Mouse (Mus musculus): ENCODE results near the gene Rhbdd2. TPM values are rescaled to one million over a fixed set of nuclear protein-coding genes. Genes with fewer than 3 reads are reported as not detected.

Gene Rhbdd2
- total RNA-seq, 4 experiments from 2014 or later, result 46.0 to 64.8 (median 57.1) TPM

- no peak for DNase-seq
Measured at GRCm38 (mm10) chr5:135646038-135646437, 13.6 kb downstream of the Rhbdd2 start.

DNA sequence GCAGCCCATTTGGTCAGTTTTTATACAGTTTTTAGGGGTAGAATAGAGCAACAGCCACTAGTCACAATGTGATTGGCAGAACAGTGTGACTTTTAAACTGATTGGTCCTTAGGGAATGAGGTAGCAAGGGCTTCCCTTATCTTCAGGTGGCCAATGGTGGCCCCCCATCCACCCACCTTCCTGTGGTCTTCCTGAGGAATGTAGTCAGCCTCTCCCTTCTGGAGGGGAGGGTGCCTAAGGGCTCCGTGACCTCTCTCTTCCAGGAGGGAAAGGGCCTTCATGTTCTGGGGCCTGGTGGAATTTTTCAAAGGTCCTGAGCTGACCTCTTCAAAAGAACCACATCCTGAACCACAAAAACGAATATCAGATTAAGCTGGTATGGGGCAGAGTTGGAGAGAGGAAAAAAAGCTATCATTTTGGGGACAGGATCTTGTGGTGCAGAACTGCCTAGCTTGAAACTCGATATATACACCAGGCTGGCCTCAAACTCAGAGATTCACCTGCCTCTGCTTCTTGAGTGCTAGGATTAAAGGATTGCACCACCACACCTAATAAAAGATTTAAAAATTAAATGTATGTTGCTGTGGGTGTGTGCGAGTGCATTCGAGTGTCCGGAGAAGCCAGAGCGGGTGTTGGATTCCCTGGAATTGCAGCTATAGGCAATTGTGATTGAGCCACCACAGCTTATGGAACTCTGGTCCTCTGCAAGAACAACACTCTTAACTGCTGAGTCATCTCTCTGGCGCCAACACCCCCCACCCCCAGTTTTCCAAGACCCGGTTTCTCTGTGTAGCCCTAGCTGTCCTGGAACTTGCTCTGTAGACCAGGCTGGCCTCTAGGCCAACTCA is 16.3 kb downstream of the Rhbdd2 start:
- no peak for DNase-seq

DNA sequence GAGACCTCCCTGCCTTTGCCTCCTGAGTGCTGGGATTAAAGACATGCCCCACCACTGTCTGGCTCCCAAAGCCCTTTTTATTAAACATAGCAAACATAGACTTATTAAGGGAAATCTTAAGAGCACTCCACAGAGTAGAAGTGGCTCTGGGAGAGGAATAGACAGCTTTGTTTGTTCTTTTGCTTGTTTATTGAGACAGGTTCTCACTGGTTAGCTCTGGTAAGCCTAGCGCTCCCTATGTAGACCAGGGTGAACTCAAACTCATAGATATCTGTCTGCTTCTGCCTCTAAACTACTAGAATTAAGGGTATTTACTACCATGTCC is 16.9 kb downstream of the Rhbdd2 start:
- DNase-seq, result no peak

DNA sequence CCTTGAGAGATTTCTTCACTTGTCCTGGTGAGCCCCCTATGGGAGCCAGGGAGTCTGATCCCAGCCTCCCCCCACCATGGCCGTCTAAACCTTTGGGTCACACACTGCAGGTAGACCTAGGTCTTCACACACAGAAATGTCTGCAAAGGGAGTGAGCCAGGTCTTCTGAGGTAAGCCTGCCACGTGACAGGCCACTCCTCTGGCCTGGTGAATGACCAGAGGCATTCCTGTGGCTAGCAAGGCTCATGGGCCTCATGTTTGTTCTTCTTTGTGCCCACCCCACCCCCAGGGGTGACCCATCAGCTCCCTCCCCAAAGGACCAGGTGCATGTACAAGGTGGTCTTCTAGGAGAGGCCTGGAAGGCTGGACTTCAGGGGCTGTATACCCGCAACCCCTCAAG is 19.1 kb downstream of the Rhbdd2 start:
- no peak for DNase-seq

- no peak for DNase-seq
Measured at GRCm38 (mm10) chr5:135653209-135653608, 20.8 kb downstream of the Rhbdd2 start.

GRCm38 (mm10) chr5:135656046-135656445 is 23.6 kb downstream of the Rhbdd2 start:
- no peak for DNase-seq

DNA sequence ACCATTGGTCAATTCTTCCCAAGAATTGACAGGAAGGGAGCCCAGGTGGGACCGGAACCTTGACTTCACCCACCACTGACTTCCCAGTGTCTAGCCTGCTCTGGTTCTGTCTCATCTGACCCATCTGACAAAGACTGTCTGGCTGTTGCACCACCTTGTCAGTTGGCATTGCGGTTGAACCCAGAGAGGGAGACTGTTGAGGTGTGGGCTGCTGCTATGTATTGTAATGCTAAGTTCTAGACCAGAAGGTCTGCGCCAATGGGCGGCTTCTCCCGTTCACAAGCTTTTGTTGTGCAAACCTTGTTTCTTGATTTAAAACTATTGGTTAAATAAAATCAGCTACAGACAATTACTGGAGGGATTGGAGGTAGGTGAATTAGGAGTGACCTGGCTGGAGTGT is 24.7 kb downstream of the Rhbdd2 start:
- no peak for DNase-seq

GRCm38 (mm10) chr5:135657703-135658373 is 25.4 kb downstream of the Rhbdd2 start:
- no peak for DNase-seq

- no peak for DNase-seq
Measured at GRCm38 (mm10) chr5:135659956-135660355, 27.5 kb downstream of the Rhbdd2 start.

DNA sequence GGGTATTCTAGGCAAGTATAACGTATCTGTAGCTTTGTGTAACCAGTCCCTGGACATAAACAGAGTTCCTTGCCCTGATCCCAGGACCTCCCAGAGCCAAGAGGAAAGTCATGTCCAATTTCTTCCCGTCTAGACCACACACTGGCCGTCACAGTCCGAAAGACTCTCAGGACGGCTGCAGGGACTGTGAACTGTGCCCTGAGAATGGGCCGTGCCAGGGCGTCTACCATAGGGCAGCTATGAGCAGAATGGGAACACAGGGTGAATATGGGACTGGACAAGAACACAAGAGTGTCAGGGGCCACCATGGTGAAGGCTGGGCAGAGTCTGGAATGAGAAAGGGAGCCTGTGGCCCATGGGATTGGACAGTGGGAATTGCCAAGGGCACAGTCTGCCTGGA is 28.1 kb downstream of the Rhbdd2 start:
- no peak for DNase-seq

DNA sequence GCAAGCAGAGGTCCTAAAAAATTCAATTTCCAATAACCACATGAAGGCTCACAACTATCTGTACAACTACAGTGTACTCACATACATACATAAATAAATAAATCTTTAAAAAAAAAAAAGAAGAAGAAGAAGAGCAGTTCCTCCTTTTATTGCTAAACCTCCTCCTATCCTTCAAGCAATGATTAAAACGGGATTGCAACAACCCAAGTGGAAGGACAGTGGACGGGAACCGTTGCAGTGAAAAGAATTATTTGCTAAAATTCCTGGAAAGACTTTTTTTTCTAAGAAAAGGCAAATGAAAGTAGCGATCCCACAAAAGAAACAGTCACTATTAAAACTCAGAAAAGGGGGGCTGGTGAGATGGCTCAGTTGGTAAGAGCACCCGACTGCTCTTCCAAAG is 34.5 kb downstream of the Rhbdd2 start:
- no peak for DNase-seq

DNA sequence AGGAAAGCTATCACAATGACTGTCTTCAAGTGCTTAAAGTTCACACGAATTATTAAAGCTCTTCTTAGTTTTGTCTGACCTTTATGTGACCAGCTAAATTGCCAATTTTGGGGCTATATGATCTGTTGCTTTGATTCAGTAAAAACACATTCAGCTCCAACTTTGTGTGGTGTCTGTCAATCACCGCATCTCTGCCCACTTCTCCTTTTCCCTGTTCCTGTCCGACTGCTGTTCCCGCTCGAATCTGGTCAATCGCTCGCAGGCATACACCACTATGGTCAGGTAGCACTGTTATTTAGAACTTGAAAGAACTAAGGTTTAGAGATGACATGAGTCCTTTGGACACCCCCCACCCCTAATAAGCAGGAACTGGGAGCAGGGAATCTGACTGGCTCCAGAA is 35.7 kb downstream of the Rhbdd2 start:
- no peak for DNase-seq

DNA sequence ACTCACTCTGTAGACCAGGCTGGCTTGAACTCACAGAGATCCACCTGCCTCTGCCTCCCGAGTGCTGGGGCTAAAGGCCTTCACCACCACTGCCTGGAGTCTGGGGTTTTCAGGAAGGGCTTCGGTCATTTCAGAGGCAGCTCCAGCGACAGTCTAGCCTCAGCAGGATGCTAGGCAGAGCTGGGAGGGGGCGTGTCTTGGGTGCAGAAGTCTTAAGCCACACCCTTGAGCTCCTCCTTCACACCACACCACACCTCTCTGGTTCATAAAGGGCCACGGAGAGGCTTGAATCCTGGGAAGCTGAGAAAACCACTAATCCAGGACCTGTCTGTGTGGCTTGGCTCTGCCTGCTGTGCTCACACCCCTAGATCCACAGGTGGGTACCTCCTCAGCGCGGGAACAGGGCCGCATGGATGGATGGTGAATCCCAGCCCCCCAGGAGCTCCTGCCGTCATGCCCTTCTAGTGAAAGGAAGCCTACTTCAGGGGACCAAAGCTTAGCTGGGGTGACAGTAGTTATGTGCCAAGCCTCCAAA is 37.4 kb downstream of the Rhbdd2 start, which contains the start of gene Por:
Gene Por (plus strand): TSS at position 293 of the 535 bp plus-strand sequence.
- no peak for DNase-seq

DNA sequence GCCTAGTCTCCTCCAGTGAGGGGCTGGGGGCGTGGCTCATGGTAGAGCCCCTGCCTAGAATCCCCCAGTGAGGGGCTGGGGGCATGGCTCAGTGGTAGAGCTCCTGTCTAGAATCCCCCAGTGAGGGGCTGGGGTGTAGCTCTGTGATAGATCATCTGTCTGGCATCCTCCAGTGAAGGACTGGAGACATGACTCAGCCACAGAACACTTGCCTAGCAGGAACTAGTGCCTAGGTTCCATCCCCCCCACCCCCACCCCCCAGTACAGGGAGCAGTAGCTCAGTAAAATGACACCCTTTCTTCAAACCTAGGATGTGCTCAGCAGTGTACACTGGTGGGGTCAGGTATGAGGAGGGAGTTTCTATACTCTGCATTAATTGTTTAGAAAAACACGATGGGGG is 38.5 kb downstream of the Rhbdd2 start:
- DNase-seq, result no peak

DNA sequence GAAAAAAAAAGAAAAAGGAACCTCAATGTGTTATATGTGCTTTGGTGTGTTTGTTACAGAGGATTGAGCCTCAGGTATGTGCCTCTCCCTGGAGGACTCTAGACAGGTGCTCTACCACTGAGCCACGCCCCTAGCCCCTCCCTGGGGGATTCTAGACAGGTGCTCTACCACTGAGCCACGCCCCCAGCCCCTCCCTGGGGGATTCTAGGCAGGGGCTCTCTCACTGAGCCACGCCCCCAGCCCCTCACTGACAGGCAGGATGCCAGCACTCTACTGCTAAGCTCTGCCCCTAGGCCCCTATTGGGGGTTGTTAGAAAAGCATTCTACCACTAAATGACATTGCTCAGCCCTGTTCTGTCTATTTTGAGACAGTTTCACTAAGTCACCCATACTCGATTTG is 40.1 kb downstream of the Rhbdd2 start:
- DNase-seq, result no peak

- no peak for DNase-seq
Measured at GRCm38 (mm10) chr5:135672980-135673379, 40.6 kb downstream of the Rhbdd2 start.

- DNase-seq, result no peak
Measured at GRCm38 (mm10) chr5:135674349-135674775, 41.9 kb downstream of the Rhbdd2 start.

GRCm38 (mm10) chr5:135674821-135675220 is 42.4 kb downstream of the Rhbdd2 start:
- peak; percentile 92 for DNase-seq

DNA sequence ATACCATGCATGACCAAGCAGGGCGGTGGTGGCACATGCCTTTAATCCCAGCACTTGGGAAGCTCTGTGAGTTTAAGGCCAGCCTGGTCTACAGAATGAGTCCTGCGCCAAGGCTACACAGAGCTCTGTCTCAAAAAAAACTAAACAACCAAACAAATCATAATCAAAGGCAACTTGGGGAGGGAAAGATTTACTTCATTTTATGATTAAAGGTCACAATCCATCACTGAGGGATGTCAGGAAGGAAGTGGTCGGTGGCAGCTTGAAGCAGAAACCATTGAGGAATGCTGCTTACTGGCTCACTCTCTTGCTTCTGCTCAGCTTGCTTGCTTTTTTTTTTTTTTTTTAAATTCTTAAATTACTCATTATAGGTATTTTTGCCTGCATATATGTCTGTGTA is 44.3 kb downstream of the Rhbdd2 start:
- DNase-seq, result no peak

DNA sequence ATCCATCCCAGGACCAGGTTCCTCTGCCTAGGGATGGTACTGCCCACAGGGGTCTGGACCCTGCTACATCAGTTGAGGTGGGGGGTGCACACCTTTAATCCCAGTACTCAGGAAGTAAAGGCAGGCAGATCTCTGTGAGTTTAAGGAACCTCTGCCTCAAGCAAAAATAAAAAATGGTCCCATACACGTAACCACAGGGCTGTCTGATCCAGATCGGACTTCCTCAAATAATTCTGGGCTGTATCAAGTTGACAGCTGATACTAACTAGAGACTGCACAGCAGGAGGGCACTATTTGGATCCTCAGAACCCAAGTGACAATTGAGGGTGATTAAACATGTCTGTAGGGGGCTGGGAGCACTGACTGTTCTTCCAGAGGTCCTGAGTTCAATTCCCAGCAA is 44.8 kb downstream of the Rhbdd2 start:
- no peak for DNase-seq

- peak; percentile 78 for DNase-seq
Measured at GRCm38 (mm10) chr5:135678481-135678880, 46.1 kb downstream of the Rhbdd2 start.

- no peak for DNase-seq
Measured at GRCm38 (mm10) chr5:135680967-135681545, 48.6 kb downstream of the Rhbdd2 start.

DNA sequence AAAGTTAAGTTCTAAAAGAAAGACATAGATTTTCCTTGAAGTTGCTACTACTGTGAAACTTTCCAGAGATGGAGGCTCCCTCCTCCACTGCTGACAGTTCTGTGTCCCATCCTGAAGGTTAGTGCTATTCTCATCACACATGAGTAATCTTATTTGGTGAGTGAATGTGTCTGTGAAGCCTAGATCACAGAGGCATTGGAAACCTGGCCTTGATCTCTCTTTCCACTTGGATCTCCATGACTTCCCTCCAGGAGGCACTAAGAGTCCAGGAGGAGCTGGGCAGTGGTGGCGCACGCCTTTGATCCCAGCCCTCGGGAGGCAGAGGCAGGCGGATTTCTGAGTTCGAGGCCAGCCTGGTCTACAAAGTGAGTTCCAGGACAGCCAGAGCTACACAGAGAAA is 49.6 kb downstream of the Rhbdd2 start:
- no peak for DNase-seq
